Mouse (Mus musculus): ENCODE measurements around the gene Adarb2.

Gene Adarb2

GRCm38 (mm10) chr13:8680470-8681129, 477.9 kb downstream of the Adarb2 start:
- DNase-seq (ENCODE audit: low spot score in 2 of 2), result no peak

GRCm38 (mm10) chr13:8691448-8691847, 488.8 kb downstream of the Adarb2 start:
- no peak for DNase-seq (ENCODE audit: low spot score in 2 of 2)

GRCm38 (mm10) chr13:8692787-8693186, 490.1 kb downstream of the Adarb2 start:
- DNase-seq (ENCODE audit: low spot score in 2 of 2), result no peak

- DNase-seq (ENCODE audit: low spot score in 2 of 2), result no peak
Measured at GRCm38 (mm10) chr13:8698451-8698850, 495.8 kb downstream of the Adarb2 start.

- no peak for DNase-seq (ENCODE audit: low spot score in 2 of 2)
Measured at GRCm38 (mm10) chr13:8699831-8700230, 497.2 kb downstream of the Adarb2 start.

GRCm38 (mm10) chr13:8700981-8701380, 498.3 kb downstream of the Adarb2 start:
- no peak for DNase-seq (ENCODE audit: low spot score in 2 of 2)

GRCm38 (mm10) chr13:8705296-8705695, 502.6 kb downstream of the Adarb2 start:
- no peak for DNase-seq (ENCODE audit: low spot score in 2 of 2)

- DNase-seq (ENCODE audit: low spot score in 2 of 2), result no peak
Measured at GRCm38 (mm10) chr13:8713377-8713776, 510.7 kb downstream of the Adarb2 start.

- no peak for DNase-seq (ENCODE audit: low spot score in 2 of 2)
Measured at GRCm38 (mm10) chr13:8729972-8730645, 527.4 kb downstream of the Adarb2 start.

- no peak for DNase-seq (ENCODE audit: low spot score in 2 of 2)
Measured at GRCm38 (mm10) chr13:8737139-8737865, 534.6 kb downstream of the Adarb2 start.

GRCm38 (mm10) chr13:8742792-8743191, 540.1 kb downstream of the Adarb2 start:
- no peak for DNase-seq (ENCODE audit: low spot score in 2 of 2)

GRCm38 (mm10) chr13:8744565-8744964, 541.9 kb downstream of the Adarb2 start:
- no peak for DNase-seq (ENCODE audit: low spot score in 2 of 2)

GRCm38 (mm10) chr13:8745596-8745995, 542.9 kb downstream of the Adarb2 start:
- no peak for DNase-seq (ENCODE audit: low spot score in 2 of 2)

GRCm38 (mm10) chr13:8749451-8749850, 546.8 kb downstream of the Adarb2 start:
- DNase-seq (ENCODE audit: low spot score in 2 of 2), result no peak

- no peak for DNase-seq (ENCODE audit: low spot score in 2 of 2)
Measured at GRCm38 (mm10) chr13:8760940-8761339, 558.3 kb downstream of the Adarb2 start.

- DNase-seq (ENCODE audit: low spot score in 2 of 2), result no peak
Measured at GRCm38 (mm10) chr13:8769654-8770227, 567.1 kb downstream of the Adarb2 start.

GRCm38 (mm10) chr13:8770616-8771015, 568.0 kb downstream of the Adarb2 start:
- no peak for DNase-seq (ENCODE audit: low spot score in 2 of 2)

GRCm38 (mm10) chr13:8780441-8780840, 577.8 kb downstream of the Adarb2 start:
- DNase-seq (ENCODE audit: low spot score in 2 of 2), result no peak

GRCm38 (mm10) chr13:8782636-8783035, 580.0 kb downstream of the Adarb2 start:
- DNase-seq (ENCODE audit: low spot score in 2 of 2), result no peak

- DNase-seq (ENCODE audit: low spot score in 2 of 2), result no peak
Measured at GRCm38 (mm10) chr13:8783686-8784307, 581.1 kb downstream of the Adarb2 start.

GRCm38 (mm10) chr13:8784308-8785061, 581.8 kb downstream of the Adarb2 start:
- no peak for DNase-seq (ENCODE audit: low spot score in 2 of 2)

Measured in frontal cortex, postnatal 14 days (tissue).